Mouse (Mus musculus) bone marrow macrophage, adult 2 months (primary cell): ENCODE measurements around the gene BC024978.

Source experiments
- CTCF ChIP-seq: IDR thresholded peaks from 2 replicates; pipeline ENCODE4 v1.5.1; 2012; ENCODE audit warnings: low read depth, mild to moderate bottlenecking, low read length, moderate library complexity
- POLR2A ChIP-seq: IDR thresholded peaks from 2 replicates; pipeline ENCODE4 v1.6.1; 2012; ENCODE audit warnings: mild to moderate bottlenecking, low read depth, low read length, borderline replicate concordance

- TF ChIP-seq POLR2A (no peak), CTCF (no peak)
These were observed 21.1 kb upstream of the BC024978 start for GRCm38 (mm10) chr7:27174496-27174895.
